Mouse (Mus musculus) embryo, embryonic 10.5 days (tissue): ENCODE data around the gene C2cd5.
A peak's percentile ranks its signal among the peaks of the same experiment; 100 is the strongest.
"Not testable (repeated sequence)": the region's sequence is repeated elsewhere in the genome, so short reads cannot be mapped to it uniquely, and the experiment has no call there.

Experiments
- DNase-seq: peaks from one replicate; pipeline ENCODE4 v3.0.0-alpha.2; 2015; ENCODE audit warnings: low spot score

The C2cd5 gene

DNA sequence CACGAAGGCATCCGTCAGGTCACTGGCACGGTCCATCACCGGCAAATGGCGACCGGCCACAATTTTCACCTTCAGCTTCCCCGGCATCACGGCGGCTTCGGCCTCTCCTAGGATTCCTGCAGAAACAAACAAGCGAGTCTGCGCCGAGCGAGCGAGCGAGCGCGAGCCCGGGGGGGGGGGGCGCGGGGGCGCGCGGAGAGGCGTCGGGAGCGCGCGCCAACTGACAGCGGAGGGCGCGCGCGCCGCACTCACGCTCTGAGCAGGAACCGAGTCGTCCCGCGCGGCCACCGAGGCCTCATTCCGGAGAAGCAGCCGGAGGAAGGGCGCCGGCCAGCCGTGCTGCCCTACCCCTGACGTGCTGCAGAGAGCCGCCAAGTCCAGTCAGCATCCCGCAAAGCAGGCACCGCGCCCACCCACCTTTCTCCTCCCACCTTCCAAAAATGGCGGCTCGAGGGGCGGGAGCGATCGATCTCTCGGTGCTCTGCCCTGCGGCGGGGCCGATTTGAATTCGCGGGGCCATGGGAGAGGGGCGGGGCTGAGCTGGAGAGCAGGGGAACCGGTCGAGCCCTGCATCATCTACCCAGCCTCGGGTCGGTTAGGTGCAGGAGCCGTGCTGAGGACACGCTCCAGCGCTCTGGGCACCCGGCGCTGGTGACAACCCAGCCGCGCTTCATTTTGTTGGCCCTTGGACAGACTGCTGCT is at the start of gene C2cd5:
TSS of gene C2cd5 (minus strand) at position 461 of the 702 bp plus-strand sequence.
- DNase-seq = peak; percentile 97

DNA sequence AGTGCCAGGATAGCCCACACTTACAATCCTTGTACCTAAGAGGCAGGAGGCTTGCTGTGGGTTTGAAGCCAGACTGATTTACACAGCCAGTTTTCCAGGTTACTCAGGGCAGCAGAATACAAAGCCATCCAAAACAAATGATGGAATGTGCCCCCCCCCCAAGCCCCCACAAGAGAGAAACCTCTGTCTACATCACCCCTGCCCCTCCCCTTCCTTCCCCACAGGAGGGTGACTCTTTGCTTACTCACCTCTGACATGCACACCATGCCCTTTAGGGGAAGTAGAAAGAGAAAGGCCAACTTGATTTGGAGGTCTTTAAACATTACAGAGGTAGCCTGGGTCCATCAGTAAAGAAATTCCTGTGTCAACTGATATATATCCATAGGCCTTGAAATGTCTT is 48.9 kb upstream of the C2cd5 start:
- peak; percentile 29 for DNase-seq

DNA sequence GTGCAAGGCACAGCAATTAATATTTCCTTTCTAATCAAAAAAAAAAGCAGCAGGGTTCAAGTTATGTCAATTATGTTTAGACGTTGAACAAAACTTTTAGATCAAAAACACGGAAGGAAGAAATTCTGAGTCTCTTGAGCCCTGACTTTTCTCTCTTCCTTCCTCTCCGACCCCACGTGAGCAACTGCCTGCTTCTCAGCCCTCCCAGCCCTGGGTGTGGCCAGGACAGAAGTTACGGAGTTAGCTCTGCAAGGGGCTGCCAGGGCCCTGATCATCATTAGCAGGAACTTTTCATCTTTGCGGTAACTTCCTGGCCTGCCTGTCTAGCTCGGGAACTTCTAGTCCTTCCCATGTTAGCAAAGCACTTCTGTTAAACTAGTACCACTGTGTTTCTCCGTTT is 46.8 kb upstream of the C2cd5 start:
- no peak for DNase-seq

DNA sequence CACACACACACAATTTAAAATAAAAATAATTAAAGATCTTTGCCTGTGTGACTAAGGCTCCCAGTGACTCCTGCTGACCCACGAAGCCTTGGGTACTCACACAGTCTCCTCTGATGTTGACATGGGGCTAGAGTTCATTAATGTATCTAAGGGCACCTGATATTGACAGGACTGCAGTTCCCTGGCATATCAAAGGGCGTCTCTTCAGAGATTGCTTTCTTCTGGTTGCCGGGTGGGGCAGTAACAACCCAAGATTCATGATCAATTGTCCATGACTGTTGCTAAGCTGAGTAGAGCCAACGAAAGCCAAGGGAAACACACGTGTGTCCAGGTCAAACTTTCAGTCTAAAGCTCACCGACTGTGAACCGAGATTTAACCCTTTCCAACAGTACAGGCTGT is 45.1 kb upstream of the C2cd5 start:
- no peak for DNase-seq

DNA sequence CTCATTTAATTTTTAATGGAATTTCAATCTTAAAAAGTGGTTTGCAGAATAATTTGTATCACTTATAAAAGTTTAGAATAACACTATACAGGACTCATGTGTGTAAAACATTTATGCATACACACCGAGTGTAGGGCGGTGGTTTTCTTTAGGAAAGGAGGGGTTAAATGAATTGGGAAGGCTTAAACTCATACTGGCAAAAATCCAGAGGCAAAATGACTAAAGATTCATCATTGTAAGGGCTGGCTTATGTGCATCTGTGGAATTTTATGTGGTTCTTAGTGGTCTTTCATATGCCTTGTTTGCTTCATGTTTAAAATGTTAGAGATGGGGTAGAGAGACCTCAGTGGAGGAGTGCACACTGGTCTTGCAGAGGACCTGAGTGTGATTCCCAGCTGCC is 44.6 kb upstream of the C2cd5 start:
- DNase-seq = no peak

DNA sequence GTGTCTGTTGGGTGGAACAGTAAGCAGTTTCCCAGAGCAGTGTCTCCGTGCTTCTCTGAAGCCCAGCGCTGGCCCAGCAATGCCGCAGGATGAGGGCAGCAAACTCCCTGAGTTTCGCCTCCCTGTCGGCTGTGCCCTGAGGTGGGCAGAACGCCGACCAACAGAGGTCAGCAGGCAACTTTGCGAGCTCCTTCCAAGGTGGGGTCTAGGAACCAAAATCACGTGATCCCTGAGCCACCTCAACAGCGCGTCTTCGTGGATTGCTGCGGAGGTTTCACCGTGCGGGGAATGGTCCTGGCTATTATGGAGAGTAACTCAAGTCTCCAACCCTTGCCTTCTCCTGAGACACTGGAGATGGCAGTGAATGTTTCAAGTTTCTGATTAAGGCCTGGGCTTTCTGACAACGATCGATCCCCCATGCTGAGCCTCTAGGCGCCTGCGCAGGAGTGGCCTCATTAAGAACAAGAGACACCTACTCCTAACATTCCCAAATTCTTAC is 43.9 kb upstream of the C2cd5 start:
- DNase-seq = peak; percentile 50

DNA sequence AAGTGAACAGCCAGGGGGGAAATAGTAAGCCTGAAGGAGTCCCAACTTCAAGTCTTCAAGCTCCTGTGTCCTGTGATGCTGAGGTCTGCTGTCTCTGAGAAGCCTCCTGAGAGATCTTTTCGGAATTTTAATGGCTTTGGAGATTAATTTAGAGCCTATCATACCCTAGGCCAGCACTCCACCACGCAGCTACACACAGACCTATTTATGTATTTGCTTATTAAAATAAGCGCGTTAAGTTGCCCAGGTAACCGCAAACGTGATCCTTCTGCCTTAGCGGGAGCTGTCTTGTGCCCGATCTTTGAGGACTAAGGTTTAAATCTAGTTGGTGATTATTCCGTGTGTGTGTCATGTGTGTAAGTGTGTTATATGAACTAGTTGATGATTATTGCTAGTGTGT is 43.4 kb upstream of the C2cd5 start:
- no peak for DNase-seq

DNA sequence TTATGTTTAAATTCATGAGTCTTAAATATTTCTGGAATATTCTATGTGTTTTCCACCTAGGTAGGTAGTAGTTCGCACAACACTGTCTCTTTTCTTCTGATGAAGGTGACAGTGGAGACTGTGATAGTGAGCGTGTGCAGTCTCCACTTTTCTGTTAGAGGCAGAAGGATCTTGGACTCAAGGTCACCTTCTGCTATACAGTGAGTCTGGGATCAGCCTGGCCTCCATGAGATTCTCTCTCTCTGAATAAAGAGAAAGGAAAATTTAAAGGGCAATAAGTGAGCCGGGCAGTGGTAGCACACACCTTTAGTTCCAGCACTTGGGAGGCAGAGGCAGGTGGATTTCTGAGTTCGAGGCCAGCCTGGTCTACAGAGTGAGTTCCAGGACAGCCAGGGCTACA is 42.9 kb upstream of the C2cd5 start:
- DNase-seq = no peak

DNA sequence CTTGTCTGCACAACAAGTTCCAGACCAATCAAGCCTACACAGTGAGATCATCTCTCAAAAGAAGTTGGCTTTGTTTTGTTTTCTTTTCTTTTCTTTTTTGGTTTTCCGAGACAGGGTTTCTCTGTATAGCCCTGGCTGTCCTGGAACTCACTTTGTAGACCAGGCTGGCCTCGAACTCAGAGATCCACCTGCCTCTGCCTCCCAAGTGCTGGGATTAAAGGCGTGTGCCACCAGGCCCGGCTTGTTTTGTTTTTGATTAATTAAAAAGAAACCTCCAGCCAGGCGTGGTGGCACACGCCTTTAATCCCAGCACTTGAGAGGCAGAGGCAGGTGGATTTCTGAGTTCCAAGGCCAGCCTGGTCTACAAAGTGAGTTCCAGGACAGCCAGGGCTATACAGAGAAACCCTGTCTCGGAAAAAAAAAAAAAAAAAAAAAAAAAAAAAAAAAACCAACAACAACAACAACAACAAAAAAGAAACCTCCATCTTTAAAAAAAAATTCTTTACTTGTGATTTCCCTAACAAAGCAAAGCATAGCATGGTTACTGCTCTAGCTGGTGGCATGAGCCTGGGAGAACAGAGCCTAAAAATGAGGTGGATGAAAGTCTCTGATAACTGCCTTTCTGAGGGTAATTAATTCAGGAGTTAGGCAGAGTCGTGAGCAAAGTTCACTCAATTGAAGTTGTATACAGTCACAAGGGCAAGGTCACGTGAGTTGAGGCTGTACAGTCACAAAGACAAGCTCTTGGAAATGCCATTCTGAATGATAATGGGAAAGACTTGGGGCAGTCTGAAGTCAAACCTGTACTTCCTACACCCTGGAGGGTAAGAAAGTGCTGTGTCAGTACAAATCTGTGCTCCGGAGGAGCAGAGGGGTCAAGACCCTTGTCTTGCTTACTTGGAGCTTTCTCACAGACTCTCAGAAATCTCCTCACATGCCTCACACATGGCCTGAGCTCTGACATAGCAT is 42.0 kb upstream of the C2cd5 start:
- DNase-seq = not testable (repeated sequence)

DNA sequence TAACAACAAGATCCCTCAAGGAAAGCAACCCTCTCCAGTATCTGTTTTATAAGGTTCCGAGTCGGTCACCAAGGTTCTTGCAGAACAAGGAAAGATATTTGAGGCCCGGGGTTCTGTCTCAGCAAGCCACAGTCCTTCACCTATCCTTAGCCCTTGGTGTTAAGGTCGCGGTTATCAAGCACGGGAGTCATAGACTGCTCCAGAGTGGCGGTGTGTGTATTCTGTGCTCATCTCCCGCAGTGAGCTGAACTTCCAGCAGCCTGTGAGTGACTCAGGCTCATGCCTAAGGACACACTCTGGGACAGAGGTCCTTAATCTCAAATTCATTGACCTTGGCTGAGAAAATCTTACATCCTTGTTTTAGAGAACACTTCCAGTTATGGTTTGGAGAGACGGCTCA is 40.9 kb upstream of the C2cd5 start:
- DNase-seq = no peak

DNA sequence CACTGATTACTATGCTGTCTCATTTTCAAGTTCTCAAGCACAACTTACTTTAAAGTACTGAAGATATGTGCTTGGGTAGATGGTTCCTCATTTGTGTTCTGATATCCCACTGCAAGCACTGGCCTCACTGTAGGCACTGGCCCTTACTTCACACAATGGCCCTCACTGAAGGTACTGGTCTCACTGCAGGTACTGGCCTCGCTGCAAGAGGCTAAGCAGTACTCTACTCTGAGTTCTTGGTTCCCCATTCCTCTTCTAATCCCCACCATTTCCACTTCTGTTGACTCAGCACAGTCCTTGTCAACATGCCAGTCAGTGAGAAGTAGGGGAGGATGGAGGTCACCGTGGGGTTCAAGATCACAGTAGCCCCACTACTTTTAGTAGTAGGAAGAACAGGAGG is 39.5 kb upstream of the C2cd5 start:
- no peak for DNase-seq

DNA sequence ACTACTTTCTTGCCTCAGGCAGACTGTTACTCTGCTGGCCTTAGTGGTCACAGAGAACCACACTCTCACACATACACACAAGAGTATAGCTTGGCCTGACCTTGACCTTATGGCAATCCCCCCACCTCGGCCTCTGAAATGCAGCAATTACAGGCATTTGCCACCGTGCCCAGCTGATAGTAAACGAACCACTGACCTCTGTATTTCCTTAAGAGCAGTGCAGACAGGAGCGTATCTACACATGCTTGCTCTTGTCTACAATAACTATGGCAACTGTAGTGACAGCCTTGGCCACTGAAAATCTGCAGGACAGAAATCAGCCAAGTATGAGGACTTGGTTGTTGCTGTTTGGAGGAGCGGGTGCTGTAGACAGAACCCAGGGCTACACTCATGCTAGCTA is 37.4 kb upstream of the C2cd5 start:
- DNase-seq = no peak

DNA sequence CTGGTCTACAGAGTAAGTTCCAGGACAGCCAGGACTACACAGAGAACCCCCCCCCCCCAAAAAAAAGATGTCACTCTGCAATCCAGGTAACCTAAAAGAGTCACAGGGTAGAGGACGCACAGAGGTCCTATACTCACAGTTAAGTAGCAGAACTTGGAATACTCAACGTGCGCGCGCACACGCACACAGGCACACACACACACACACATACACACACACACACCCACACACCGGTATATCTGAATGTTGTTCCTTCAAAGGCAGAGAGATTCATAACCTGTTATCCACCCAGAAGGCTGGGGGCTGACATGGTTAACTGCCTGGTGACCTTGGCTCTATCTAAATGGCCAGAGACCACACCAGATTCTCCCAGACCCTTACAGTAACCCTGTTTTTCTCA is 36.7 kb upstream of the C2cd5 start:
- DNase-seq = no peak

DNA sequence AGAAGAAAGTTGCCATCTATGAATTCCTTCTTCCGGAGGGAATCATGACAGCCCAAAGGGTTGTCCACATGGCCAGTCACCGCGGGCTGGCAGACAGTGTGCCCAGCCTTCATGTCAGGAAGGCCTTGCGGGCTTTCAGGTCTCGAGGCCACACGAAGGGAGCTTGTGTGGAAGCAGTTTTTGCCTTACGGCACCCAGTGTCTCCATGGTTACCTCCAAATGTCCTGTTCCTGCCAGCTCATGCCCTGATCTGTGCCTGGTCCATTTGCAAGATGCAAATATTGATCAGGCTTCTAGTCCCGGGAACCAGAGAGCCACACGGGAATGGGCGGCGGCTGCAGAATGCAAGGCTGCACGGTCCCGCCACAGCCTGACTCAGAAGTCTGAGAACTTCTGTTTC is 35.2 kb upstream of the C2cd5 start:
- no peak for DNase-seq

DNA sequence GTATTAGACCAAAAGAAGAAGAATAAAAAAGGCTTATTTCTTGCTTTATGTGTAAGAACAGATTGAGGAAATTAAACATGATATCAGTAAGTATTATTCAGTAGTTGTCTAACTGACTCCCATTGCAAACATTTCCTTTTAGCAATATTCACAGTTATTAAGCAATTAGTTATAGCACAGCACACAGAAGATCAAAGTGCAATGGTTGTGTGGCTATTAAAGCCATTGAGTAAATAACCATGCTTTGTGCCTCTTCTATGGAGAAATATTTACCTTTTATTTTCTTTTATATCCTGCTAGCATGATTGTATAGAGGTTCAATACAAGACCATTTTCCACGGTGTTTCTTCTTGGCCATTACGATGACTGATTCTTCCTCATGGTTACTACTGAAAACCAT is 33.2 kb upstream of the C2cd5 start:
- no peak for DNase-seq

DNA sequence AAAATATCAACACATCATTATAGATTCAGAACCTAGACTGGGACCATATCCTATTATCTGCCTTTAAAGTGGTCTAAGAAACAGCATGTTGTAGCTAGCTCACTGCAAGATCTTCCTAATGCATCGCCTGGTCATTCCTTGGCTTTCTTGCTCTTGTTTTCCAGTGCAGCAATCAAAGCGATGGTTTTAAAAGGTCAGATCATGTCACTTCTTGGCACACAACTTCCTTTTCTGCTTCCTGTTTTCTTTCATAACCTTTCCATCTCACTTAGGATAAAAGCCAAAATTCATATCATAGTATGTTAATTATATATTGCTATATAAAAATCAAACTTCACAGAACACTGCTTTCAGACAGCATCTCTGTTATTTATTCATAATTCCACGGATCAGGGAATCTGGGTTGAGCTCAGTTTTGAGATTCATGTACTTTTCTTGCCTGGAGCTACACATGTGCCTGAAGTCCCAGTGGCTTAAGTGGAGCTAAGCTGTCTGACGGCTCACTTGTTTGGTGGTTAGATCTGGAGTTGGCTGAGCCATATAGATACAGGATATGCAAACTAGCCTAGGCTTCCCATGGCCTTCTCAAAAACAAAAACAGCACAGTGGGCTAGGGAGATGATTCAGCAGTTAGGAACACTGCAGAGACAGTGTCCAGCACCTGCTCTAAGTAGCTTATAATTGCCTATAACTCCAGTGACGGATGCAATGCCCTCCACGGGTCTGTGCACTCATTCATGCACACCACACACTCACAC is 32.1 kb upstream of the C2cd5 start:
- no peak for DNase-seq

DNA sequence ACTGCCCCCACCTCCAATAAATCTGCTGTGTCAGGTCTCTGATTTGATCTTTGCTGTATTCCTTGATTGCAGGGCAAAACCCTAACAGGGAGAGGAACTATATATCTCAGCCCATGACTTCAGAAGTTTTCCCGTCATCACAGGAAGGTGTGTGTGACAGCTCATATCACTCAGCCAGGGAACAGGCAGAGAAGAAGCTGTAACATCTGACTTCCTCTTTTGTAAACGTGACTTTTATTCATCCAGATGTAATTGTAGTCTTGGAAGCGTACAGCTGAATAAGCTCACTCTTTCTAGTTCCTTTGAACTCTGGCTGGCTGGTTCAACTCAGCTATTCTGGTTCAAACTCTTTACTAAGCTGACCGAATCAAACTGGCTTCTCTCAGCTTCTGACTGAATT is 30.5 kb upstream of the C2cd5 start:
- no peak for DNase-seq

DNA sequence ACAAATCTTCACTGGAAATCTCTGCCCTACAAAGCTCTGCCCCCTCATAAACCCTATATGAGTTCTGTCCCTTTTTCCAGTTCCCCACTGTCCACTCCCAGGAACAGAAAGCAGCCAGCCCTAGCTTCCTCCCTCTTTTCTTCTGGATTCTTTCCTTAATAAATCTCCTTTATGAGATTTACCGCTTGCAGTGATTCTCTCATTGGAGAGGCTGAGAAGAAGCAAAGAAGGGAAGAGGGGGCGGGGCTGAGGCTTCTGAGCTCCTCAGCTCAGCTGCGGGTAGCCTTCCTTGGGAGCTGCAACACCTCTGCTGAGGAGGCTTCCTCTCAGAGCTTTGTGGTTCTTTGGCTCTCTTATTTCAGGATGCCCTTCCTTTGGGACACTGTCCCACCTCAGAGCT is 30.0 kb upstream of the C2cd5 start:
- no peak for DNase-seq

DNA sequence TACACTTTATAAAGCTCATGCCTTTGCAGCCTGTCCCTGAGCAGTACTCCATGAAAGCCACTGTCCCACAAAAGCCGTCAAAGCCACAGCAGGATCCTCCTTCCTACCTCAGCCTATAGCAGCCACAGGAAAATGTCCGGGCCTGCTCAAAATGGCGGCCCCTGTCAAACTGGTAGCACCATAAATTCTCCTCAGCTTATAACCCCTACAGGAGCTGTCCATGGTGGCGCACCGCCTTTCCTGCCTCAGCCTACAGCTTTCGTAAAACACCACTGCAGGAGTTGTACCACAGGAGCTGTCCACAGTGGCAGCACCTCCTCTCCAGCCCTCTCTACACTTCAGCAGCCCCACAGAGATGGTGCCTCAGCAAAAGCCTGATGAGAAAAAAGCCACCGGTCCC is 29.5 kb upstream of the C2cd5 start:
- no peak for DNase-seq

DNA sequence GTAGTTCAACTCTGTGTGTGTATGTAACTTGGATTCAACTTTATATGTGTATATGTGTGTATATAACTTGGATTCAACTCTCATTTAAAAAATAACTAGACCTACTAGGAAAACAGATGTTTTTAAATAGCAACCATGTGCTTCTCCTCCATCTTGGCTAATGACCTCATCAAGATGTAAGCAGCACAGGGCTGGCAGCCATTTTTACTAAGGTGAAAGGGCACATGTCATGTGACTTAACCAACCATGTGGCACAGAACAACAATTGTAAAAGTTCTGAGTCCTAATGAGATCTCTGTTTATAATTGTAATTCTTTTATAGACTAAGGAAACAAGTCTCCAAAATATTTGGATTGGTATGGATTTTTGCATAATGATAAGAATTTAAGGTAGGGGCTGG is 25.8 kb upstream of the C2cd5 start:
- DNase-seq = no peak

DNA sequence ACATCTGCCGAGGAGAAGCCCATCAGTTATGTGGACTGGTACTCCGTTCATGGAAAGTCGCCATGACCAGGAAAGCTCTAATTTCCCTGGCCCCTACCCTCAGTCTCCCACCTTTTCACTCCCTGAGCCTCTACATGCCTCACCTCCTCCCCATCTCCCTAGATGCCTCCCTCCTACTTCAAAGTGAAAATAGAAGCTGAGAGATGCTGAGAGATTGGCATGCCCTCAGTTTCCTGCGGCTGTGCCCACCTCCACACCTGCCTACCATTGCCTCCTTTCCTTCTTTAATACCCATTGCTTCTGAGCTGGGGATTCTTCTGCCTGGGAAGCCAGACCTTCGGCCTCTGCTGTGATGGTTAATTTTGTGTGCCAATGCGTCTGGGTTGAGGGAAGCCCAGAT is 19.4 kb upstream of the C2cd5 start:
- no peak for DNase-seq

DNA sequence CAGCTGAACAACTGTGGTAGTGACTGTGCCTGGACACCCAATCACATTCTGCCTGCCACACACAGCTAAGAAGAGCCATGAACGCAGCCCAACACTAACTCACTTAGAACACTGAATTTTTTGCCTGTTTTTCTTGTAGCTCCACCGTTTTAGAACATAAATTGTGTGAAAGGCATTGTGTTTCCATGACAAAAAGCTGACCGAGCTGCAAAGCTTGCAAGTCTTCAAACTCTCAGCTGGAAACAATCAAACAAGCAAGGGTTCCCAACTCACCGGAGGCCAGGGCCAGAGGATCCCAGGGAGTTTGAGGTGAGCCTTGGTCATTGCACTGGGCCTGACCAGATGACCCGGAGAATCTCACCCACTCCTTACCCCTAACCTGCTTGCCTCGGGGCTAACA is 16.8 kb upstream of the C2cd5 start:
- DNase-seq = no peak

DNA sequence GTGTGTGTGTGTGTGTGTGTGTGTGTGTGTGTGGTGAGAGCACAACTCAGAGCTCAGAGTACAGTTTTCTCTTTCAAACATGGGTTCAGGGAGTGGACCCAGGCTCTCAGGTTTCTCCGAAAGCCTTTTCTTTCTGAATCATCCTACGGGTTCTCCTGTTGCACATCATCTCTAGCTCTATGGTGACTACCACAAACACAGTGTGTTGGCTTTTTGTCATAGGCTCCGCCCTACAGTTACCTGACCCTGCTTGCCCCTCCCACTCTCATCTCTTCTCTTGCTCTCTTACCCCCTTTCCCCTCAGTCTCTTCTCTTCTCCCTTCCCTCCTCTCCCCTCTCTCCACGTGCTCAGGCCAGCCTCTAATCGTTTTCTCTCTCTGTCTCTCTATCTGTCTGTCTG is 15.6 kb upstream of the C2cd5 start:
- DNase-seq = no peak
